Mouse (Mus musculus) ovary, postnatal 36 days (tissue): ENCODE data around the gene Rassf7.

Experiments used
- DNase-seq: peaks from one replicate; pipeline ENCODE4 v3.0.0; 2022; ENCODE audit warnings: low spot score, mixed read lengths

Rassf7 gene

DNA sequence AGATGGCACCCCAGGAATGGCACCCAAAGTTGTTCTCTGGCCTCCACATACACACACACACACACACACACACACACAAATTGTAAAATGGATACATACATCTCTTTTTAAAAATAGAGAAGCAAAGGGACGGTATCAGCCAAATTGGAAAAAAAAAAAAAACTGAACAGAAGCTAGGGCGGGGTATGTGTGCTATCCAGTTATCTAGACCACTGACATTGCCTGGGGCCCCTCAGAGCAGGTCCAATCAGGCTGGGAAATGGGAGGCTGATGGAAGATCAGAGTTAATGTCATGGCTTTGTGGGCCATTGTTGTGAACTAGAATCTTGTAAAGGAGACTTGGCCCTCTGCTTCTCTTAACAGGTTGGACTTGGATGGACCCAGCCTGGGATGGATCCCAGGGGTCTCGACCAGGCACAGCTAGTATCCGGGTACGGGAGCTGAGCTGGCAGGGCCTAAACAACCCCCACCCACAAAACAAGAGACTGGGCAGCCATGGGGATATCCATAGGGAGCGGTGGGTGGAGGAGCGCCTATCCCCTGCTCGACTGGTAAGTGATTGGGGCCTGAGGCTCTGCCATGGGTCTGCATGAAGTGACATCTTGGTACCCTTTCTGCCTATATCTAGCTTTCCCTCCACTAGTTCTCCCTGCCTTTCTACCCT is 18.9 kb upstream of the Rassf7 start:
- no peak for DNase-seq

DNA sequence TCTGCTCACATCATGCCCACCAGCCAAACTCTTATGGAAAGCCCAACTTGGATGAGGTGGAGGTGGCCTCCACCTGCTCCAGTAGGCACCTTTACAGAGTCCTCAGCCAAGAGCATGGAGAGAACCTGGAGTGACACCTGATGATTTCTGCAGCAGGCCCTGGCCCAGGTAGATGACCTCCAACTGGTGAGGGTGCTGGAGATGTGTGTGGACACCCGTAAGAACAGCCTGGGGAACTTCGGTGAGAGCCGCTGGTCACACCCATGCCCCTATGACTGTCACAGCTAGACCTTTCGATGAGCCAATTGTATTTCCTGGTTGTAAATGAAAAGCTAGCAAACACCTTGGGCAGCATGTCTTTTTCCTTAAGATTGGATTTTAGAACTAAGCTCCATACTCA is 17.5 kb upstream of the Rassf7 start:
- DNase-seq: no peak

- DNase-seq: no peak
Observed at GRCm38 (mm10) chr7:141204546-141204945, 11.1 kb upstream of the Rassf7 start.

DNA sequence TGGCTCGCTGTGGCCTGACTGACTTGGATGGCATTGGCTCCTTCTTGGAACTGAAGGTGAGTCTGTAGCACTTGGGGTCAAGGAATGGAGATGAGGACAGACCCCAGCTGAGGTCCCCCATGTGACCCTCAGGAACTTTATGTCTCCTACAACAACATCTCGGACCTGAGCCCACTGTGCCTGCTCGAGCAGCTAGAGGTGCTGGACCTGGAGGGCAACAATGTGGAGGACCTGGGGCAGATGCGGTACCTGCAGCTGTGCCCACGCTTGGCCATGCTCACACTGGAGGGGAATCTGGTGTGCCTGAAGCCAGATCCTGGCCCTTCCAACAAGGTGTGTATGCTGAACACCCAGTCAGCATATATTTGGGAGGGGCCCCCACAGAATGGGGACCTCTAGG is 10.2 kb upstream of the Rassf7 start:
- DNase-seq: no peak

DNA sequence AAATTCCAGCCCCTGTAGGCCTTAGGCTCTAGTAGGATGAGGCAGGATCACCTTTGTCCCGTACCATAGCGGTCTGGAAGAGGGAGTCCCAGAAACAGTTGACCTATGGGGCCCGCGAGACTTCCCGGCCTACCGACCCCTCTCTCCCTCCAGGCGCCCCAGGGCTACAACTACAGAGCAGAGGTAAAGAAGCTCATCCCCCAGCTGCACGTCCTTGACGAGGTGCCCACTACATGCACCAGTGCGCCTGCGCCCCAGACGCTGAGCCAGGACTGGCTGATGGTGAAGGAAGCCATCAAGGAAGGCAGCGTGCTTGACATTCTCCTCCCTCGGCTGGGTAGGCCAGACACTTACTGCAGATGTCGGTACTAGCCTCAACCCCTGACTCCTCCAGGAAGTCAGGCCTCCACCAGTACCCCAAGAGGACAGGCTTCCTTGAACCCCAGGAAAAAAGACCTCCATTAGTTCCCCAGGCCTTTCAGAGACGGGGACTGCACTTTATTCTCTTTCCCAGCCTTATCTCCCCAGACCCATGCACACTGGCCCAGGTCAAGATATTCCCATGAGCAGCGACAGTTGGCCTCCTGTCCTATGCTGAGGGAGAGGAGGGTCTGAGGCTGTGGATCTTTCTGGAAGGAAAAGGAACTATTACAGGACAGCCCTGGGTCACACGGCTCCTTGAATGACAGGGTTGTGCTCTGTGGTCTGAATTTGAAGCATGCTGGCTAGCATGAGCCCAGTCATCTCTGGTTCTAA is 9.3 kb upstream of the Rassf7 start:
- DNase-seq: no peak

DNA sequence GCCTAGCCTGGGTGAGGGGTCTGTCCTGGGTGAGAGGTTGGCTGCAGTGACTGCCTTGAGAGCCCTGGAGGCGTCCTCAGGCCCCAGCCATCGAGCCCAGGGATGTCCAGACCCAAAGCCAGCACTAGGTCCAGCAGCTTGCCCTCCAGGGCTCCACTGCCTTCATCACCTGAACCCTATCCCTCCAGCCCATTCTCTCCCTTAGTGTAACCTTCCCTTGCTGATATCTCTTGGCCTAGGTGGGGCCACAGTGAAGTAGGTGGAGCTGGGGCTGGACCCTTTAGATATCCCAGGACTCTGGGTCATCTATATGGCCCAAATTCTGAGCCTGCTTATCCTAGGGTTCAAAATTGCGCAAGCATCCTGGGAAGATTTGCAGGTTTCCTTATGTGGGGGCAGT is 6.1 kb upstream of the Rassf7 start:
- no peak for DNase-seq

DNA sequence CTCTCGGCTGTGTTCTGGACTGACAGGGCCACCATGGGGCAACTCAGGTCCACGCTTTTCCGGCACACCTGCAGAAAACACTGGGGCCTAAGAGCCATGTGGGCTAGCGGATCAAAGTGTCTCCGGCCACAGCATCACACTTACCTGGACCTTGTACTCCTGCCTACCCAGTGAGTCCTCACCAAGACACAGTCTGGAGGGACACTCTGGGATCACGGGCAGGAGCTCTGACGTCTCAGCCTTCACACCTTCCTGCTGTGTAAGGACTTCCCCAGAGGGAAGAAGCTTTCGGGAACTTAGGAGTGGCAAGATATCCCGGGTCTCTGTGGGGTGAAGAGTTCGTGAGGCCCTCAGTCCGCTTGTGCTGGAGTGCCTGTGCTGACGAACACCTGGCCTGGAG is 5.5 kb upstream of the Rassf7 start:
- no peak for DNase-seq

GRCm38 (mm10) chr7:141210606-141211131 is 5.0 kb upstream of the Rassf7 start:
- DNase-seq: no peak

DNA sequence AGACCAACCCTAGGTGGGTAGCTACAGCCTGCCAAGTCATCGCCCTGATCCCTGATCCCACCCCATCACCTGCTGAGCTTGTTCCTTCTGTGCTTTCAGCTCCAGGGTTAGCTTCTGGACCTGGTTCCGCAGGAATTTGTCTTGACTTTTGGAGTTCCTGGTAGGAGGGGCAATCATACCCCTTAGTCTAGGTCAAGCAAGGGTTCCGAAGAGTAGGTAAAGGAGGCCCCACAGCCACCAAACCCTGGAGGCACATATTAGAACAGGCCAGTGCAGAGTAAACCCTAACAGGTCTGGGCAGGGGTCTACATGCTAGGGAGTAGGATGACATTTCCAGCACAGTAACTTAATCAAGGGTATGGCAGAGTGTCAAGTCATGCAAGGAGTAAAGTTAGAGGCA is 2.5 kb upstream of the Rassf7 start:
- no peak for DNase-seq

DNA sequence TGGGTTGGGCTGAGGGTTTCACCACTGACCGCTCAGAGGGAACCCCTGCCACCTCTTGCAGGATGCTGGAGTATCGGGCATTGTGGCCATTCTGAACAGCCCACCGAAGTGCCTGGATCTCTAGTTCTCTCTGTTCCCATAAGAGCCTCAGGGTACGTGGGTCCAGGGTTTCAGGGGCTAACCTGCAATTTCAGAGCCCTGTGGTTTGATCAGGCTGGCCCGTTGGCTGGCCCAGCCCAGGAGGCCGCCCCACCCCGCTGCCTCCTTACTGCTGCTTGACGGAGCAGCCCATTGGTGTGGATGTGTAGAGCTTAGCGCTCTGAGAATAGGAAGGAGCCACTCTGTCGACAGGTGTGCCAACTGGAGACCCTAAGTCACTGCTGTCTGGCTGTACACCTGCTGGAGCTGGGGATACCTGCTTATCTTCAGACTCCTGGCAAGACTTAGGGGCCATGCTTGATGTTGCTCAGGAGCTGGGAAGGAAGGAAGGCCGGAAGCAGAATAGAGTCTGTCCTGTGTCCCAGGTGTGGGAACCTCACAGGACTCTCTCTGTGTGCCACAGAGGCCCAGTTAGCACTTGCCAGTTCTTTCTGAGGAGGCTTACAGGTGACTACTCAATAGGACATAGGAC is 1.9 kb upstream of the Rassf7 start, which contains the start of gene Lmntd2:
Gene Lmntd2, minus strand, starts transcription at position 476 of the 631 bp plus-strand sequence.
- DNase-seq: no peak

DNA sequence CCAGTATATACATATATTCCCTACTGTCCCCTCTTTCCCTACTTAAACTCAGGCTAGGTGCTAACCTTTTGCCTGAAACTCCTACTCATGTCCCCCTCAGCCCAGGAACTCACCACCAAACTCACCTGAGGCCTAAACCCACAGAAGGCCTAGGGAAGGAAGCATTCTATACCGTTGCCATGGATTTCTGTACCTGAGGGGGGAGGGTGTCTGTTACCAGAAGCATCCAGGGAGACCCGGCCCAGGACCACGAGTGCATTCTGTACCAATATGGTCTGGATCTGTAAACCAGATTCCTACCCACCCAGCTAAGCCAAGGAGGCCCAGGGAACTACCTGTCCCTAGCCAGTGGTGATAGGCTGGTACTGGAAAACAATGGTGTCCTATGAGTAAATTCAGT is 1.4 kb upstream of the Rassf7 start:
- DNase-seq: no peak

GRCm38 (mm10) chr7:141215880-141216733 is 447 bp downstream of the Rassf7 start:
- DNase-seq: peak; percentile 47

GRCm38 (mm10) chr7:141216894-141217293 is 1.2 kb downstream of the Rassf7 start:
- DNase-seq: no peak

GRCm38 (mm10) chr7:141217343-141218013 is 1.8 kb downstream of the Rassf7 start:
- DNase-seq: no peak

- no peak for DNase-seq
Observed at GRCm38 (mm10) chr7:141218141-141218540, 2.5 kb downstream of the Rassf7 start.

DNA sequence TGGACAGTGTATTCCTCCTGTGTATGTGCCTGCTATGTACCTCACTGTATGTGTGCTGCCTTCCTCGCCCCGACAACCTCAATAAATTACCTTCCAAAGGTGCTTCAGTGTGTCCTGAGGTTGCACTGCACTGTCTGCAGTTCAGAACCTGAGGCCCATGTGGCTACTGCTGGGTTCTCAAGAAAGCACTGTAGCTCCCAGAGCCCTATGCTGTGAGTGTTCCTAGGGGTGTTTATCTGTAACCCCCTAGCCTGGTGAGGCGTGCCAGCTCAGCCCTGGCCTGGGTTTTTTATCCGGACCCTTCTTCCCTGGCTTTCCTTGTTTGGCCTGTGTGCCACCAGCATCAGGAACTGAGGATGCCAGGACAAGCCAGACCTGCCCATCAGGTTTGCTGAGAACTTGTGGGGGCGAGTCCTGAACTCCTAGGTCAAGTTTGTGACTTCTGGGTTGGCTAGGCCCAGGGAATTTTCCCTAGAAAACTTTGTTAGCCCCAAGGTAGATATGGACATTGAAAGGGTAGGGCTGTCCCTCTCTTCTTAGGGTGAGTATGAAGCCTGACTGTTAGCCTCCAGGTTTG is 3.0 kb downstream of the Rassf7 start:
- no peak for DNase-seq

DNA sequence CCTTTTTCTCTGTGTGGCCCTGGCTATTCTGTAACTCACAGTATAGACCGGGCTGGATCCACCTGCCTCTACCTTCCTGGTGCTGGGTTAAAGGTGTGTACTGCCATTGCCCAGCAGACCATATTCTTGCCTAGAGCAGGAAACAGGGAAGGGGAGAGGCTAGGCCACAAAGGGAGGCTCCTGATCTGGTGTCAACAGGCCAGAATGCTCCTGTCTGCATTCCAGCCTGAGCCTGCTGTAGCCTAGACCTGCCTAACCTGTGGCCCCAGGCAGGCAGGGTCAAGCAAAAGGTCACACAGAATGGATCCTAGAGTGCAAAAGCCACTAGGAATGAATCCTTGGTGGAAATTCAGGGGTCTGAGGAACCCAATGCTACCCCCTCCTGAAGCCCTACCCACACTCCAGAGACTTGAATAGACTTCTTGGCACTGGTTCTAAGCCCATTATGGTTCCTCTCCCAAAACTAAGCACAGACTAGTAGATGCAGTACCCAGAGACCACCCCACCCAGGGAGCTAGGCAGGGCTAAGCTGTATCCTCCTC is 4.0 kb downstream of the Rassf7 start:
- DNase-seq: no peak

DNA sequence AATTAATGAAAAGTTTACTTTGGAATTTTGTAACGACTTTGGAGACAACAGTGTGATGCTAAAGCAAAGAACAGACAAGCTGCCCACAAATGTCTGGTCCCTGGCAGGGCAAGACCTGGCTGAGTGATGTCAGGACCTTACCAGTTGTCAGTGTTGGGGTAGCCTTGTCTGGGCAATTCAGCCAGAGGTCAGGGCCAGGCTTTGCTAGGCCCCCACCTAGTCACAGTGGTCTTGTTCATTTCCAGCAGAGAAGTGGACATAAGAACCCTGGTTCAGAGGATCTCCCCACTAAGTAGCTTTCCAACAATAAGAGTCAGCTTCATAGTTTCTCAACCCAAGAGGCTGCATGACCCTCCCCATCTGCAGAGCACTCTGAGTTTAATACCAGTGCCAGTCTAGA is 4.7 kb downstream of the Rassf7 start:
- DNase-seq: no peak

GRCm38 (mm10) chr7:141221249-141222125 is 5.8 kb downstream of the Rassf7 start:
- peak; percentile 99 for DNase-seq

DNA sequence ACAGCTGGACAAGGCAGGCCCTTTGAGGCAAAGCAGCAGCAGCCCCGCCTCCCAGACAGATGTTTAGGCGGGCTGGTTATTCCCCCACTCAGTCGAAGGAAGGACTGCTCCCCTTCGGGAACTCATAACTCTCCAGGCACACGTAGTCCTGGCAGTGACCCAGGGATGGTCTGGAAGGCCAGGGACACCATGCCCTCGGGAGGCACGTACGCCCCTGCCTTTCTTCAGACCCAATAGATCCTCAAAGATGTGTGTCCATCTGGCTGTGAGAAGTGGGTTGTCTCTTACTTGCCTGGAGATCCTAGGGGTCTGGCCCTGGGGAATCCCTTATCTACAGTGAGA is 6.4 kb downstream of the Rassf7 start:
- DNase-seq: no peak
